Mouse (Mus musculus): Measurements from ENCODE around the gene Tex261. TPM values are rescaled to one million over a fixed set of nuclear protein-coding genes. Genes with fewer than 3 reads are reported as not detected.

Tex261 gene
- polyA plus RNA-seq, 1 experiment = 95.3 TPM

DNA sequence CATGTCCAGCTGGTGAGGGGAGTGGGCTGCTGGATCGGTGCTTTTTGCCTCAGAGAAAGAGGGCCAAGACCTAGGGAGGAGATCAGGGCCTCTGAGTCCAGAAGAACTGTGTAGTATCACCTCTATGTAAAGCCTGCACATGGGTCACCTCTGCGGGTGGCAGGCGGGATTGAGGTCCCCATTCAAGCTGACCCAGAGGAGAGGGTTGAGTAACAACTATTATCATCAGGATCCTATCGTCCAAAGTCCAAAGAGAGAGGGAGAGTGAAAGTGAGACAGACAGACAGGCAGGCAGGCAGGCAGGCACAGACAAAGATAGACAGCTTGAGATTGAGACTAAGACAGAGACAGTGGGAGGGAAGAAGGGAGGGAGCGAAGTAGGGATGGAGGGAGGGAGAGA, 32.4 kb downstream of the Tex261 start:
- H3K27me3 ChIP-seq (ENCODE audit: control insufficient read depth, insufficient read depth, low read length) = no peaks in the 10 kb centered on the region
- no peaks in the 10 kb centered on the region for H3K36me3 ChIP-seq (ENCODE audit: control insufficient read depth, insufficient read depth, low read length)
- TF ChIP-seq CTCF (IDR thresholded peaks at IDR 0.05; ENCODE audit: control insufficient read depth, insufficient read depth, insufficient replicate concordance, low read depth, low read length) (no peak), POLR2A (IDR thresholded peaks at IDR 0.05; ENCODE audit: control insufficient read depth, low read depth, low read length) (no peak)
- no peak overlapping the region for H3K4me3 ChIP-seq (ENCODE audit: control insufficient read depth, low read depth, low read length)
- H3K4me1 ChIP-seq (ENCODE audit: control insufficient read depth, insufficient read depth, low read length) = no peaks in the 10 kb centered on the region
- no peak overlapping the region for H3K27ac ChIP-seq (ENCODE audit: control insufficient read depth, insufficient read depth, low read depth, low read length)

DNA sequence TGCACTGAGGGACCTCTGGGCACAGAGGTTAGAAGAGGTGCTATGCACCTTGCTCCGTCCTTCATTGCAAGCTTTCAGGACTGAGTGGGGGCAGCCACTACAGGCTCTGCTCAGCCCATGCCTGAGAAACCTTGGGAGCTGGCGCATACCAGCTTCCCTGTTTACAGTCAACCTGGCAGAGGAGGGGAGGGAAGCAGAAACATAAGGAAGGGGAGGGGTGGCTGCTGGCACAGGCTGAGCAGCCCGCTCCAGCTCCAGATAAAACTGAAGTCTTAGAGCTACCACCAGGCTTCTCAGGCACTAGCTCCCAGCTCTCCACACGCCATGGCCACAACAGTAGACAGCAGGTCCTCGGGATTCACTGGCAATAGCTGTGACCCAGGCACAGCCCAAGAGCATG, 32.9 kb downstream of the Tex261 start, which contains the start of gene Atp6v1b1:
TSS of gene Atp6v1b1 (plus strand) at position 230 of the 400 bp plus-strand sequence.
- Histone ChIP-seq H3K27ac (ENCODE audit: control insufficient read depth, insufficient read depth, low read depth, low read length) (no peak within 1 kb of the TSS), H3K4me3 (ENCODE audit: control insufficient read depth, low read depth, low read length) (no peak within 1 kb of the TSS), H3K36me3 (ENCODE audit: control insufficient read depth, insufficient read depth, low read length) (no peaks in the 10 kb centered on the region), H3K4me1 (ENCODE audit: control insufficient read depth, insufficient read depth, low read length) (no peaks in the 10 kb centered on the region; the same call in 1 of the 2 replicates), H3K27me3 (ENCODE audit: control insufficient read depth, insufficient read depth, low read length) (no peaks in the 10 kb centered on the region)
- TF ChIP-seq POLR2A (IDR thresholded peaks at IDR 0.05; ENCODE audit: control insufficient read depth, low read depth, low read length) (no peak), CTCF (IDR thresholded peaks at IDR 0.05; ENCODE audit: control insufficient read depth, insufficient read depth, insufficient replicate concordance, low read depth, low read length) (no peak)

DNA sequence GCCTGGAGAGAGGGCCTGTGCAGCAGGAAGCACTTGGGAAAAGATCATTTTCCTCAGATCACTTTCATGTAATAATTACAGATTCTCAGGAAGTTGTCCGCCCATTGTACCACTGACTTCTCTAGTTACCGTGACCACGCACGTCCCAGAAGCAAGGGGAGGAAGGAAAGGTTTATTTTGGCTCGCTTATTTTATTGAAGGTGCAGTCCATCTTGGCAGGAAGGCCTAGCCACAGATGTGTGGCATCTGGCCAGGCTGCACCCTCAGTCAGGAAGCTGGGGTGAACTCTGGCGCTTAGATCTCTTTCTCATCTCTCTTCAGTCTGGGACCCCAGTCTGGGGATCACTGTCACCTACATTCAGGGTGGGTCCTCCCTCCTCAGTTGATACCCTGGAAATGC, 37.0 kb downstream of the Tex261 start:
- TF ChIP-seq CTCF (IDR thresholded peaks at IDR 0.05; ENCODE audit: control insufficient read depth, insufficient read depth, insufficient replicate concordance, low read depth, low read length) (no peak), POLR2A (IDR thresholded peaks at IDR 0.05; ENCODE audit: control insufficient read depth, low read depth, low read length) (no peak)
- H3K36me3 ChIP-seq (ENCODE audit: control insufficient read depth, insufficient read depth, low read length) = no peaks in the 10 kb centered on the region
- no peaks in the 10 kb centered on the region for H3K27me3 ChIP-seq (ENCODE audit: control insufficient read depth, insufficient read depth, low read length)
- no peak overlapping the region for H3K27ac ChIP-seq (ENCODE audit: control insufficient read depth, insufficient read depth, low read depth, low read length)
- H3K4me3 ChIP-seq (ENCODE audit: control insufficient read depth, low read depth, low read length) = no peak overlapping the region
- peaks cover 3% of the 10 kb centered on the region for H3K4me1 ChIP-seq (ENCODE audit: control insufficient read depth, insufficient read depth, low read length)

DNA sequence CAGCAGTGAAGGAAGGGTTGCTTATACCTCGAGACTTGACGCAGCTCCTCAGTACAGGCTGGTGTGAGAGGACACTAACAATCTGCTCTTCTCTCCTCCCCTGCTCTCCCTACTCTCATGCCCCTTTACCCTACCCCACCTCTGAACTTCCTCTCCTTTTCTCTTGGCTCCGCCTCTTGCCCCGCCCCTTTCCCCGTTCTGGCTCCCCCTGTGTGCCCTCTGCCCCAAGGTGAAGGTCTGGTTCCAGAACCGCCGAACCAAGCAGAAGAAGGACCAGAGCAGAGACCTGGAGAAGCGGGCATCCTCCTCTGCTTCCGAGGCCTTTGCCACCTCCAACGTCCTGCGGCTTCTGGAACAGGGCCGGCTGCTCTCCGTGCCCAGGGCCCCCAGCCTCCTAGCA, 38.3 kb downstream of the Tex261 start:
- no peaks in the 10 kb centered on the region for H3K36me3 ChIP-seq (ENCODE audit: control insufficient read depth, insufficient read depth, low read length)
- no peak for TF ChIP-seq CTCF (IDR thresholded peaks at IDR 0.05; ENCODE audit: control insufficient read depth, insufficient read depth, insufficient replicate concordance, low read depth, low read length)
- no peak for TF ChIP-seq POLR2A (IDR thresholded peaks at IDR 0.05; ENCODE audit: control insufficient read depth, low read depth, low read length)
- H3K4me3 ChIP-seq (ENCODE audit: control insufficient read depth, low read depth, low read length) = peak overlapping the region; percentile 29
- H3K27ac ChIP-seq (ENCODE audit: control insufficient read depth, insufficient read depth, low read depth, low read length) = no peak overlapping the region
- no peaks in the 10 kb centered on the region for H3K27me3 ChIP-seq (ENCODE audit: control insufficient read depth, insufficient read depth, low read length)
- peaks cover 3% of the 10 kb centered on the region for H3K4me1 ChIP-seq (ENCODE audit: control insufficient read depth, insufficient read depth, low read length)

DNA sequence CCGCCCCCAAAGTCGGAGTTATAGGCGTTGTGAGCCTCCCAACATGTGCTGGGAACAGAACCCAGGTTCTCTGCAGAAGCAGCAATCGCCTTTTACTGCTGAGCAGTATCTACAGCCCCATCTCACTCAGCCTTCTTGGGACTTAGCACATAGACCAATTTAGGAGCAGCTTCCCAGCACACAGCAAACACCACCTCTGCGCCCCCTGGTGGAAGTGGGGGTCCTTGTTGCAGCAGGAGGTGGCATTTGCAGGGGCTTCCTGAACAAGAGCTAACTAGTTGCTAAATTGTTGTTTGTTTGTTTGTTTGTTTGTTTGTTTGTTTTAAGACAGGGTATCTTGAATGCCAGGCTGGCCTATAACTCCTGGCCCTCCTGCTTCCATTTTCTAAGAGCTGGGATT, 44.5 kb downstream of the Tex261 start:
- Histone ChIP-seq H3K36me3 (ENCODE audit: control insufficient read depth, insufficient read depth, low read length) (no peaks in the 10 kb centered on the region), H3K27me3 (ENCODE audit: control insufficient read depth, insufficient read depth, low read length) (no peaks in the 10 kb centered on the region), H3K27ac (ENCODE audit: control insufficient read depth, insufficient read depth, low read depth, low read length) (no peak overlapping the region), H3K4me3 (ENCODE audit: control insufficient read depth, low read depth, low read length) (no peak overlapping the region), H3K4me1 (ENCODE audit: control insufficient read depth, insufficient read depth, low read length) (no peaks in the 10 kb centered on the region)
- TF ChIP-seq CTCF (IDR thresholded peaks at IDR 0.05; ENCODE audit: control insufficient read depth, insufficient read depth, insufficient replicate concordance, low read depth, low read length) = peak; percentile 58; the same call in 1 of the 2 replicates
- no peak for TF ChIP-seq POLR2A (IDR thresholded peaks at IDR 0.05; ENCODE audit: control insufficient read depth, low read depth, low read length)

DNA sequence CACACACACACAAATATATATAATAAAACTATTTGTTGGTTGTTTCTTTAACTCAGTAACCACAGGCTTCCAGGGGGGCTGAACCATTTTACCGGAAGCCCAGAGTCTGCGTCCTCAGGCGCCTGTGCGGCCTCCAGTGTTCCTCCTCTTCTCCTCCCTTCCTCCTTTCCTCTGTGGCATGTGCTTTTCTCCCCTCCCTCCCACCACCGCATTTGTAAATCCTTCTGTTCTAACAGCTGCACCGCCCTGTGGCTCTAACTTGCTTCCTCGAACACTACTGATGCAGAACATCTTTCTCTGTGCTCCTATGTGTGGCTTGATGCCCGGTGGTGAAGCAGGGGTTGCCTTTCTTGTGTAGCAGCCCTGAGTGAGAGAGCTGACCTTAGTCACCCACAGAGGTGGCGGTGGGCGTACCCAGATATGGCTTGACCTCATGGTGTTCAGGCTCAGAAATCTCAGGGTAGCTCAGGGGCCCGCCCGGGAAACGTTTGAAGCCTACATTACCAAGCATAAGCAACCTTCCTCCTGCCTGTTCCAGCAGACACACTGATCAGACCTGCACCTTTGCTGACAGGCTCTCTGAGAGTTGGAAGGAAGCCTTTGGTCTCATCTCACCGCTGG, 46.2 kb downstream of the Tex261 start:
- Histone ChIP-seq H3K4me1 (ENCODE audit: control insufficient read depth, insufficient read depth, low read length) (no peaks in the 10 kb centered on the region), H3K27ac (ENCODE audit: control insufficient read depth, insufficient read depth, low read depth, low read length) (no peak overlapping the region), H3K4me3 (ENCODE audit: control insufficient read depth, low read depth, low read length) (no peak overlapping the region), H3K27me3 (ENCODE audit: control insufficient read depth, insufficient read depth, low read length) (no peaks in the 10 kb centered on the region), H3K36me3 (ENCODE audit: control insufficient read depth, insufficient read depth, low read length) (no peaks in the 10 kb centered on the region)
- TF ChIP-seq POLR2A (IDR thresholded peaks at IDR 0.05; ENCODE audit: control insufficient read depth, low read depth, low read length) = no peak
- no peak for TF ChIP-seq CTCF (IDR thresholded peaks at IDR 0.05; ENCODE audit: control insufficient read depth, insufficient read depth, insufficient replicate concordance, low read depth, low read length)

DNA sequence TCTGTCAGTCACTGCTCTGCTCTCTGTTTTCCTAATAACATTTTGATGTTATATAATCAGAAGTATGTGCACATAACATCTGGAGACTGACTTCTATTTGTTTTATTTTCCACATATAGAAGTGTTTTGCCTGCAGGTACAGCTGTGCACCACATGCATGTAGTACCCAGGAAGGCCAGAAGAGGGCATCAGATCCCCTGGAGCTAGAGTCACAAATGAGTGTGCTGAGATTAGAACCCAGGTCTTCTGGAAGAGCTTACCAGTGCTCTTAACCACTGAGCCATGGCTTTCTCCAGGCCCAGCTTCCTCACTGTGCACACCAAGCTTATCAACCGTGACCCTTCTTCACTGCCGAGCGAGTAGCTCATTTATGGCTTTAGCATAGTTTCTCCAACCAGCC, 47.1 kb downstream of the Tex261 start:
- peak; percentile 52; the same call in 1 of the 2 replicates for TF ChIP-seq CTCF (IDR thresholded peaks at IDR 0.05; ENCODE audit: control insufficient read depth, insufficient read depth, insufficient replicate concordance, low read depth, low read length)
- TF ChIP-seq POLR2A (IDR thresholded peaks at IDR 0.05; ENCODE audit: control insufficient read depth, low read depth, low read length) = no peak
- no peaks in the 10 kb centered on the region for H3K4me1 ChIP-seq (ENCODE audit: control insufficient read depth, insufficient read depth, low read length)
- H3K36me3 ChIP-seq (ENCODE audit: control insufficient read depth, insufficient read depth, low read length) = no peaks in the 10 kb centered on the region
- no peak overlapping the region for H3K27ac ChIP-seq (ENCODE audit: control insufficient read depth, insufficient read depth, low read depth, low read length)
- H3K4me3 ChIP-seq (ENCODE audit: control insufficient read depth, low read depth, low read length) = no peak overlapping the region
- H3K27me3 ChIP-seq (ENCODE audit: control insufficient read depth, insufficient read depth, low read length) = no peaks in the 10 kb centered on the region

All from testis, adult 2 months (tissue).